Mouse (Mus musculus): ENCODE data around the gene Stab2.

Gene Stab2

GRCm38 (mm10) chr10:86825871-86826522 is 181.8 kb downstream of the Stab2 start:
- no peak for DNase-seq (ENCODE audit: low spot score)

GRCm38 (mm10) chr10:86824871-86825270 is 183.0 kb downstream of the Stab2 start:
- no peak for DNase-seq (ENCODE audit: low spot score)

- no peak for DNase-seq (ENCODE audit: low spot score)
These were observed 183.7 kb downstream of the Stab2 start for GRCm38 (mm10) chr10:86824093-86824492.

- no peak for DNase-seq (ENCODE audit: low spot score)
These were observed 186.8 kb downstream of the Stab2 start for GRCm38 (mm10) chr10:86821014-86821413.

- DNase-seq (ENCODE audit: low spot score) = no peak
These were observed 188.1 kb downstream of the Stab2 start for GRCm38 (mm10) chr10:86819649-86820165.

- no peak for DNase-seq (ENCODE audit: low spot score)
These were observed 192.7 kb downstream of the Stab2 start for GRCm38 (mm10) chr10:86815133-86815532.

- no peak for DNase-seq (ENCODE audit: low spot score)
These were observed 193.3 kb downstream of the Stab2 start for GRCm38 (mm10) chr10:86814292-86815131.

- DNase-seq (ENCODE audit: low spot score) = no peak
These were observed 197.2 kb downstream of the Stab2 start for GRCm38 (mm10) chr10:86810612-86811011.

GRCm38 (mm10) chr10:86810000-86810399 is 197.8 kb downstream of the Stab2 start:
- no peak for DNase-seq (ENCODE audit: low spot score)

- DNase-seq (ENCODE audit: low spot score) = no peak
These were observed 199.6 kb downstream of the Stab2 start for GRCm38 (mm10) chr10:86808013-86808758.

GRCm38 (mm10) chr10:86807362-86807761 is 200.5 kb downstream of the Stab2 start:
- DNase-seq (ENCODE audit: low spot score) = no peak

- DNase-seq (ENCODE audit: low spot score) = no peak
These were observed 211.6 kb downstream of the Stab2 start for GRCm38 (mm10) chr10:86796073-86796741.

GRCm38 (mm10) chr10:86794794-86795535 is 212.9 kb downstream of the Stab2 start:
- DNase-seq (ENCODE audit: low spot score) = no peak

GRCm38 (mm10) chr10:86794196-86794595 is 213.6 kb downstream of the Stab2 start:
- DNase-seq (ENCODE audit: low spot score) = no peak

- no peak for DNase-seq (ENCODE audit: low spot score)
These were observed 214.3 kb downstream of the Stab2 start for GRCm38 (mm10) chr10:86793509-86793951.

- no peak for DNase-seq (ENCODE audit: low spot score)
These were observed 216.2 kb downstream of the Stab2 start for GRCm38 (mm10) chr10:86791507-86792184.

All from T-cell, adult 2 months (primary cell).